Comparison of ENCODE assay signal across 8 mouse cellular contexts in genomic region chr14:86869536-86869935, GRCm38 (mm10).
DNase-seq lines count a peak whose midpoint lies in the region; ATAC-seq and TF ChIP-seq lines count a peak whose summit lies in the region.

No protein-coding gene starts in this region.

- peak; percentile 66 for ATAC-seq in liver, postnatal 0 days

- H3K9me3 ChIP-seq in liver, postnatal 0 days (ENCODE audit: low read length): no peaks in the 10 kb centered on the region

- peak; percentile 47 for TF ChIP-seq CTCF in cortical plate, adult 2 months (IDR thresholded peaks at IDR 0.05; ENCODE audit: extremely low read depth, insufficient read depth, low read length)
- TF ChIP-seq CTCF in kidney, adult 2 months (conservative IDR thresholded peaks at IDR 0.05; ENCODE audit: insufficient read depth, insufficient read length, low read depth, low read length): peak; percentile 79
- peak; percentile 66 for TF ChIP-seq CTCF in liver, postnatal 0 days (IDR thresholded peaks at IDR 0.05; ENCODE audit: low read depth)

- no peak overlapping the region for H3K4me3 ChIP-seq in cortical plate, adult 2 months (ENCODE audit: insufficient read depth, low read length)
- H3K4me3 ChIP-seq in kidney, adult 2 months (ENCODE audit: insufficient read depth, low read depth, low read length): no peak overlapping the region
- H3K4me3 ChIP-seq in liver, postnatal 0 days (ENCODE audit: low read depth, low read length): no peak overlapping the region

- TF ChIP-seq POLR2A in cortical plate, adult 2 months (IDR thresholded peaks at IDR 0.05; ENCODE audit: extremely low read depth, insufficient read depth, low read length): no peak
- no peak for TF ChIP-seq POLR2A in kidney, adult 2 months (IDR thresholded peaks at IDR 0.05; ENCODE audit: low read depth, low read length)

- DNase-seq in embryo, embryonic 10 days (ENCODE audit: low spot score): peak; percentile 36
- DNase-seq in embryo, embryonic 9.5 days (ENCODE audit: extremely low spot score): no peak
- peak; percentile 5 to 9 for DNase-seq in thymus, postnatal 36 days
- no peak for DNase-seq in thymus, postnatal 0 days (ENCODE audit: low spot score)
- DNase-seq in kidney, adult 2 months: peak; percentile 86
- peak; percentile 69 for DNase-seq in liver, postnatal 0 days
- DNase-seq in splenic B cell, adult 2 months (ENCODE audit: low read depth, low spot score): peak; percentile 17

- 78% methylated on average over 5 of the region's 5 CpGs for WGBS in kidney, adult 2 months
- WGBS in liver, postnatal 0 days (ENCODE audit: insufficient replicate concordance): 86% methylated on average over 5 of the region's 5 CpGs

- TF ChIP-seq EP300 in liver, postnatal 0 days (IDR thresholded peaks at IDR 0.05; ENCODE audit: low read depth): no peak

- H3K27me3 ChIP-seq in kidney, adult 2 months (replicated peaks; ENCODE audit: control insufficient read depth, insufficient read depth, low read length): no peaks in the 10 kb centered on the region
- H3K27me3 ChIP-seq in liver, postnatal 0 days (ENCODE audit: insufficient read depth, low read length): no peaks in the 10 kb centered on the region
- H3K27me3 ChIP-seq in splenic B cell, adult 2 months (ENCODE audit: control insufficient read depth, insufficient read depth, low read length, poor library complexity, severe bottlenecking): no peaks in the 10 kb centered on the region

- H3K4me1 ChIP-seq in cortical plate, adult 2 months (ENCODE audit: control insufficient read depth, insufficient read depth, low read length): 0 out of 2 replicates have a peak, but pooled peaks cover 1% of the 10 kb centered on the region
- H3K4me1 ChIP-seq in kidney, adult 2 months (ENCODE audit: control insufficient read depth, insufficient read depth, low read length): no peaks in the 10 kb centered on the region
- H3K4me1 ChIP-seq in liver, postnatal 0 days (ENCODE audit: insufficient read depth): no peaks in the 10 kb centered on the region

- no peaks in the 10 kb centered on the region for H3K36me3 ChIP-seq in kidney, adult 2 months (ENCODE audit: control insufficient read depth, insufficient read depth, low read length)
- H3K36me3 ChIP-seq in liver, postnatal 0 days (replicated peaks; ENCODE audit: insufficient read depth, low read length): no peaks in the 10 kb centered on the region; the same call in 1 of the 2 replicates
- no peaks in the 10 kb centered on the region; the same call in 1 of the 2 replicates for H3K36me3 ChIP-seq in splenic B cell, adult 2 months (ENCODE audit: control insufficient read depth, insufficient read depth, low read length, poor library complexity, severe bottlenecking)

- no peak overlapping the region for H3K4me2 ChIP-seq in liver, postnatal 0 days (ENCODE audit: low read depth, low read length)

- no peak overlapping the region for H3K27ac ChIP-seq in cortical plate, adult 2 months (ENCODE audit: insufficient read depth, low read length)
- no peak overlapping the region for H3K27ac ChIP-seq in kidney, adult 2 months (ENCODE audit: insufficient read depth, low read depth, low read length)
- H3K27ac ChIP-seq in liver, postnatal 0 days (ENCODE audit: low read depth): no peak overlapping the region

- no peak overlapping the region for H3K9ac ChIP-seq in liver, postnatal 0 days (replicated peaks)

Comparison
In these comparisons a context has a peak if more than half of its experiments do, and no peak if none do; other contexts are left out.
1. DNase-seq: peak in embryo, embryonic 10 days (single experiment), thymus, postnatal 36 days (2 of 2), kidney, adult 2 months (single experiment), liver, postnatal 0 days (single experiment) and splenic B cell, adult 2 months (single experiment); none in embryo, embryonic 9.5 days (single experiment) and thymus, postnatal 0 days (single experiment).
2. Peak in every context shown above with its lines, with median percentiles within 50 percentile points of each other: CTCF ChIP-seq.